Mouse (Mus musculus): ENCODE data around the gene Gm31571. TPM values are rescaled to one million over a fixed set of nuclear protein-coding genes. Genes with fewer than 3 reads are reported as not detected.
"Not testable (repeated sequence)": the region's sequence is repeated elsewhere in the genome, so short reads cannot be mapped to it uniquely, and the experiment has no call there.

Gm31571 gene
- total RNA-seq (2014; rRNA removed) (not detected in 2 replicates), polyA plus RNA-seq (2015; fragmentation: Nextera tagmentation; extraction: Ambion mirVana) (not detected in 2 replicates)

DNA sequence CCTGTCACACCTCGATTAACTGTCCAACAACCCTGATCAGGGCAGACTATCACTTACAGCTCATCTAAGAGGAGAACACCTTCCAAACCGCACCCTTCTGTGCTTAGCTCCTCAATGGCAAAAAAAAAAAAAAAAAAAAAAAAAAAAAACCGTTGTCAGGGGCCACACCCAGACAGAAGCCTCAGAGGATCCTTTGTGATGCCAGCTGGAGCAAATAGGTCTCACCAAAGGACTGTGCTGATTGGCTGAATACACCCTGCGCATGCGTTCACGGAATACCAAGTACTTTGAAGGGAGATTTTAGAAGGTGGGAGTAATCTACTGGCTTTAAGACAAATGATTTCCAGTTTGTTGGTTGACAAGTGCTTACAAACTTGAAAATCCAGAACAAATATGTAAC, at the start of gene Gm31571:
Gene Gm31571 (minus strand): TSS at position 101 of the 400 bp plus-strand sequence.
- not testable (repeated sequence) for H3K27me3 ChIP-seq (ENCODE audit: insufficient read depth, low read length); H3K4me3 ChIP-seq (ENCODE audit: low read length); H3K4me1 ChIP-seq (ENCODE audit: insufficient read depth, low read length); DNase-seq (ENCODE audit: low spot score); H3K9me3 ChIP-seq (ENCODE audit: low read length); H3K4me2 ChIP-seq (ENCODE audit: low read depth, low read length); ATAC-seq; H3K27ac ChIP-seq; H3K36me3 ChIP-seq (ENCODE audit: insufficient read depth, low read length); H3K9ac ChIP-seq (replicated peaks; ENCODE audit: low read length)
- no CpG with 5 or more reads among the region's 6 CpGs for WGBS

All from hindbrain, postnatal 0 days (tissue).